Mouse (Mus musculus) adipocyte (in vitro differentiated cells): ENCODE measurements around the gene Kif14.
"Not testable (repeated sequence)": the region's sequence is repeated elsewhere in the genome, so short reads cannot be mapped to it uniquely, and the experiment has no call there.

Experiments
- DNase-seq: peaks from one replicate; pipeline ENCODE4 v3.0.0-alpha.2; 2016; ENCODE audit warnings: low spot score

Gene Kif14

DNA sequence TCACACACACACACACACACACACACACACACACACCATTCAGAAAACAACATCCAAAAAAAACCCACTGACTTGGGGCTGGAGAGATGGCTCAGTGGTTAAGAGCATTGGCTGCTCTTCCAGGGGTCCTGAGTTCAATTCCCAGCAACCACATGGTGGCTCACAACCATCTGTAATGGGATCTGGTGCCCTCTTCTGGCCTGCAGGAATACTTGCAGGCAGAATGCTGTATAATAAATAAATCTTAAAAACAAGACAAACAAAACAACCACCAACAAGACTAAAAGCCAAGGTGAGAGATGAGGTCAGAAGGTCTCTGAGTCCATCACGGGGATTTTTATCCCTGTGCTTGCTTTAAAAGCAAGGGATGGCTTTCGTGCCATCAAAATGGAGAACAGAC lies 90.5 kb downstream of the Kif14 start:
- not testable (repeated sequence) for DNase-seq

DNA sequence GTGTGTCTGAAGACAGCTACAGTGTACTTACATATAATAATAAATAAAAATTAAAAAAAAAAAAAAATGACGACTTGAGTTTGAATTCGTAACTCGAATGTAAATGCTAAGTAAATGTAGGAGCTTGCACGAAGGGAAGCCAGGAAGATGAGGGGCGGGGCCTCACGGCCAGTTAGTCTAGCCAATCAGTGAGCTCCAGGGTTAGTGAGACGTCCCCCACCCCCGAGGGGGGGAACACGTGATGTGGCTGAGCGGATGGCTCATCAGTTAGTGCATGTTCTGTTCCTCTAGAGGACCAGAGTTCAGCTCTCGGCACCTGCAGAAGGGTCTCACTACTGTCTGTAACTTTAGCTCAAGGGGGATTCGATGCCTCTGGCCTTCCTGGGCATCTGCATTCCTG lies 91.3 kb downstream of the Kif14 start:
- no peak for DNase-seq

DNA sequence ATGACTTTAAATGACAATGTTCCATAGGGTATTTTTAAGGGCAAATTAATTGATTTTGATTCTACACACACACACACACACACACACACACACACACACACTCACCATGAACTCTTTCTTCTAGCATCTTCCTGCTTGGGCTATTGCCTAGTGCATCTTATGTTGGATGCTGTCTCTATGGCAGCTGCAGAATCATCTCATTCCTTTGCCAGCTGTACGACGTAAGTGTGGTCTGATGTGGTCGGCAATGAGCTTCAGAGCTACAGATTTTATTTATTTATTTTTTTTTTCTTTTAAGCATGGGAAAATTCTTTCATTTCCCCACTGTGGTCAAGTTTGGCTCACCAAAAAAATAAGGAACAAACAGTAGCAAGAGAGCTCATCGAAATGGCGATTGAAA lies 92.6 kb downstream of the Kif14 start:
- DNase-seq: no peak

DNA sequence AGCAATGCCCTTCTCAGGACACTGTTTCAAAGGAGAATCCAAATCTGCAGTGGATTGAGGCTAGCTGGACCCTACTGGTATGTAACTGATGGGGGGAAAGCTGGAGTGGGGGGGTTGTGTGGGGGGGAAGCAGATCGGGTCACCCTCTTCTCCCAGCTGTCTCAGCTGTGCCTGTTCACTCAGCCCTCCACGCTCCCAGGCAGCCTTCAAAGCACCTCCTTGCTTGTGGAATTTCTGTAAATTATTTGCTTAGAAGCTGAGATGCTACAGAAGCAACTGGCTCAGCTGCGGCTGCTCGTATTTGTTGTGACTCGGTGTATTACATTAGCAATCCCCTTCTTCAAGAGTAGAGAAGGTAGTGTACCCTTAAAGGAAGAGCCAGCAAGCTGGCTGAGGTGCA lies 93.1 kb downstream of the Kif14 start:
- DNase-seq: no peak

DNA sequence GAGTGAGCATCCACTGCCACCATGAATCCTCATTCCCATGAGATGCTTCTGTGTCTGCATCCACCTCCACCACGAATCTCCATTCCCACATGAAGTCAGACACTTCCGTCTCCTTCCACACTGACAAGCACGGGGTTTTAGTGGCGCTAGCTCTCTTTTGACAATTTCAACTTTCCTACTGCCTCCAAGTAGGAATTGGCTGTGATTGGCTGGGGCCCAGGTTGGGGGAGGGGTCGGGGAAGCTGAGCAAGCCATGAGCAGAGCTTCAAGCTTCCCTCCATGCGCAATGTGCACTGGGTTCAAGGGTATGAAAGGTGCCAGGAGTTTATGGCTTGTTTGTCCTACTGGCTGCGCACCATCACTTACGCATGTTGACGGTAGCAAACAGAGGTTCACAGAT lies 93.6 kb downstream of the Kif14 start:
- DNase-seq: no peak

DNA sequence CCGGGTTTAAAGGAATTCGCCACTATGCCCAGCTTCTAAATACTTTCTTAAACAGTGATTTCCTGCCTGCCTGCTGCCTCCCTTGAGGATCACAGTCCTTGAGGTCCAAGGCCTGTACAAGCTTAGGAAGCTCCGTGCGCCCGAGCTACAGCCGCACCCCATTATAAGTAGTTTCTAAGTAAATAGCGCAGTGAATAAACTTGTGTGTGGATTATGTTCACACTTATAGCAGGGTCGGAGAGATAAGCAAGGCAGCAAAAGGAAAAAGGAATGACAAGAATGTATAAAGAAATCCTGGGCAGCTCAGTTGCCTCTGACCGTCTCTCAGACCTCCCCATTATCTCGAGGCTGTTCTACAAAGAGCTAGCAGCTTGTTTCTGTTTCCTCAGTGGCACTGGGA lies 95.7 kb downstream of the Kif14 start:
- no peak for DNase-seq

DNA sequence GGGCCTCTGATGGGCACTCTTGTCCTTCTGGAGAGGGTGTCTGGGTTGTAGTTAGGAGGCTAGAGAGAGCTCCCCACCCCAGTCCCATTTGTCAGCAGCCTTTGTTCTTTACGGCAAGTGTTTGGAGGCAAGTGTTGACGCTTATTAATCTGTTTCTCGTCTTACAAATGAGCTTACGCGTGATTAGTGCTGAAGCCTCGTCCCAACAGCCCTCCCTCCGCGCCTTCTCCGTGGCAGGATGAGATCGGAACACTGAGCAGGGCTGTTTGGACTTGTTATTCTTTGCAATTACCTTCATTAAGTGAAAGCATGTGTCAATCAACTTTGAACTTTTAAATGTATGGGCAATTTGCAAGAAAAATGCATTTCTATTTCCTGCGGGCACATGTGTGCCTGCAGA lies 97.0 kb downstream of the Kif14 start:
- DNase-seq: no peak

DNA sequence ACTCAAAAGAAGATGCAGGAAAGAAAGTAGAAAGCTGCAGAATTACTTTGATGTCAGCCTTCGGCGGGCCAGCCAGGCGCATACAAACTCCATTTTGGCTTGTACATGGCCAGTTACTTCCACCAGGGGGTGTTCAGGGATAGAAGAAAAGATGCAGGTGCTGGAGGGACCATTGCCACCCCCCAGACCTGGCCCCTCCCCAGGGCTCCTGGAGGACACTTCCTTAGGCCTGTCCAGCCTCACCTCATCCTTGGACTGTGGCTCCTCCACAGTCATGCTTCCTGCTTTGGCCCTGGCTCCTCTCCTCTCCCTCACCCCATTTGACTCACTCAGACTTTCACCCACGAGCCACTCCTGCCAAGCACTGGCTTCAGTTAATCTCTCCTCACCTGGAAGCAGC lies 98.8 kb downstream of the Kif14 start:
- DNase-seq: no peak

DNA sequence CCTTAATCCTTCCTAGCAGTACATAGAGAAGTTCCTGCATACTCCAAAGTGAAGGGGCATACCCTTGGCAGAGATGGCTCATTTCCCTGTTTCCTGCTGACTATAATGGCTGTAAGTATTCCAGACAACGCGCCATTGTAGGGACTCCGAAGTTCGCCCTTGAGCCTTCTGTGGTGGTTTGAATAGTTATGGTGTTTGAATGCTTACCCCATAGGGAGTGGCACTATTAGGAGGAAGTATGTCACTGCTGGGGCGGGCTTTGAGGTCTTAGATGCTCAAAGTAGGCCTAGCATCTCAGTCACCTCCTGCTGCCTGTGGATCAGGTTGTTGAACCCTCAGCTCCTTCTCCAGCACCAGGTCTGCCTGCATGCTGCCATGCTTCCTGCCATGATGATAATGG lies 100.2 kb downstream of the Kif14 start:
- no peak for DNase-seq

DNA sequence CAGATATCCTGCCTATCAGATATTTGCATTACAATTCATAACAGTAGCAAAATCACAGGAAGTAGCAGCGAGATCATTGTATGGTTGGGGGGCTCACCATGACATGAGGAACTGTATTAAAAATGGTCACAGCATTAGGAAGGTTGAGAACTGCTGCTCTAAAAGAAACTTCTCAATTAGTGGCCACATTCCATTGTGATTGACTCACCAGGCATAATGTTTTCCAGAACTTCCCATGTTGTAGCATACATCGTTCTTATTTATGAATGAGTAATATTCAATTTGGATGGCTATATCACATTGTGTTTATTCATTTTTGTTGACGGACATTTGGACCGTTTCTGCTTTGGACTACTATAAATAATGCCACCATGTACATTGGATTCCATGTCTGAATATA lies 101.5 kb downstream of the Kif14 start:
- DNase-seq: no peak

DNA sequence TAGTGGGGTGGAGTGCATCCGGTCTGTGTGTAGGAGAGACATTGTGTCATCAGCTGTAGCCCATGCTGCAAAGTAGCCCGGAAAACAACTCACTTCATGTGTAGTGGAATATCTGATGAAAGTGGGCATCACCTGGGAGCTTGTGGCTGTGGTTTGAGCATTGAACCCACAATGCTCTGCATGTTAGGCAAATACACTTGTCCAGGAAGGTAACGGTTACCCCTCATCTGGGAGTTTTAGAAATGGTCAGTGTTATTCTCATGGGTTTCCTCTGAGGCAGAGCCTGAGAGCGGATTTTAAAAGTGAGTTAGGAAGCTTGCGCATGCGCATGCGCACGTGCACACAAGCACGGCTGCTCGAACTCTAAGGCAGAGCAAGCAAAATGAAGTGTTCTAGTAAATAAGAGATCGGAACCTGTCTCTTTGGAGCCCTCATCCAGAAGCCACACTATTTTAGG lies 102.6 kb downstream of the Kif14 start:
- no peak for DNase-seq

DNA sequence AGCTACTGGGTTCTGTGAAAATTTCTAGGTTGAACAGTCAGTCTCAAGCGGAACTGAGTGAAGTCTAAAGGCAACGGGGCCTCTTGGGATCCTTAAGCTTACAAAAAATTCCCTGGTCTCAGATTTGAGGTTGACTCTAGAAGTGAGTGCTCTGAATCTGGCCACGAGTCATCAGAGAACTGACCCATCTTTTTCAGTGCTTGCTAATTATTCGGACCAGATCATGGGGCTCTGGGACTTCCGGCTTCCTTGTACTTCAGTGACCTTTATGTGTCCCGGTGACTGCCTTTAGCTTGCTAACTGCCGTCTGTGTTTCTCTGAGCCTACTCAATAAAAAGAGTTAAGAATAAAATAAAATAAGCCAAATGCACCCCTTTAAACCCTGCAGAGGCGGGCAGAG lies 103.1 kb downstream of the Kif14 start:
- DNase-seq: no peak

DNA sequence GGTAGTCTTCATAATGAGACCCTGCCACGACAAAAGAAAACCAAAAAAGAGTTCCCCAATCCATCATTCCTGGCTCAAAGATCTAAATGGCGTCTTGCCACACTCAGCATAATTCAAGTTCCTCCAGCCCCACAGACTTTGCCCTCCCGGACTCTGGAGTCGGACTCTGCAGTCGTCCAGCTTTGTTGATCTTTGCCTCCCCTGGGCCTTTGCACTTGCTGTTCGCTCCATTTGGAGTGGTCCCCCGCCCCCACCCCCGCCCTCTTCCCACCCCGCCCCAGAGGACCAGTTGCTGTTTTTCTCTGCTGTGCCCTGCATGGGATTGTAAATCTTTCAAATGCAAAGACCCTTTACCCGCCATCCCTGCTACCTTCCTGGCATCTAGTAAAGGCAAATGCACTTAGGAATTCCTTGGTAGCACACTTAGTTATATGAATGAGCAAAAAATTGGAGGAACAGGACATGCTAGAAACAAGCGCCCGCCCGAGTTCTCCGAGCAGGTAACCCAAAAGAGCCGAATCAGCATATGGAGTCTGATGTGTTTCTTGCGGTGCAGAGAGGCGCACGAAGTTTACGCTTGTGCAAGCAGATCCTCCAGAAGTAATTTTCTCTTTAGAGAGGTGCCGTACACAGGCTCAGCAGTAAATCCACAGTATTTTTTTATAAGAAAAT lies 103.6 kb downstream of the Kif14 start:
- no peak for DNase-seq

DNA sequence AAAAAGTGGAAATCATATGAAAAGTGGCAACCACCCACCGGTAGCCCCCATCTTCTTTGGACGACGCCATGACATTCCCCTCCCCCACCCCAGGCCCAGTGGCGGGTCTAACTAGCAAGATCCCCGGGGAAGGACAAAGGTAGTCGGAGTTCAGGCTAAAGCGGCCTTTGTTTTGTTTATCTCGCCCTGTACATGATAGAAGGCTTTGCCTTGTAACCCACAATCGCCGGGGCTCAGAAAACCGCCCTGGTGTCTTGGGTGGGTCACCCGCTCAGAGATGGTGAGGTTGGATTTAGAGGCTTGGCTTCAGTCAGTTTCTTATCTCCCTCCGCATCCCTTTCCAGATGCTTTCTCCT lies 104.1 kb downstream of the Kif14 start:
- DNase-seq: no peak

DNA sequence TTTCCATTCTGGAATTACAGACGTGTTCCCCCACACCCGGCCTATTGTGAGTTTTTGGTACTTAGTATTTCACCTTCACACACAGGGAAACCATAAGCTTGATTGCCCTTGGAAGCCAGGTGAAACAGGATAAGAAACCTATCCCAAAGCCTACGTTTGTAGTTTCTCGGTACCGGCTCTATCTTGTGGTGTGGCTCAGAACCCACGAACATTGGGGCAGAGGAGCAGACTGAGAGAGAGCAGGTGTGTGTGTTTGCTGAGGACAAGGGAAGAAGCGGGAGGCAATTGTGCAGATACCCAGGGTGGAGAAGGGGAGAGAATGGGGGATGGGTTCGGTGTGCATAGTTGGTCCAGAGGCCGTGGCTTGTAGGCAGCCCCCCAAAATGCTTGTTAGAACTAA lies 104.8 kb downstream of the Kif14 start:
- no peak for DNase-seq

DNA sequence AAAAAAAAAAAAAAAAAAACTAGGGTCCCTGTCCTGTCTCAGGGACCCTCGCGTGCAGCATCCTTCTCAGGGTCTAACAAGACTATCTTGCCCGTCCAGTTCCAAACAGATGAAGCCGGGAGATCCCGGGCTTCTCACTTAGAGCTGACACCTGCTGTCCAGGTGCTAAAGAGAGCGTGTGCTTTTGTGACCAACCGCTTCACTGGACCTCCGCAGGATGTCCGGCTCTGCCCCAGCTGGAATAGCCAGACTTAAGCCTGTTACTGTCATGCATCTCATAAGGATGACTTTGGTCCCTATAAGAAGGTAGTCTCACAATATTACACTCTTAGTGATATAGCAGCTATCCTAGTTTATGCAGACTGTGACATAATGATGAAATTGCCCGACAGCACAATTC lies 105.4 kb downstream of the Kif14 start:
- no peak for DNase-seq

DNA sequence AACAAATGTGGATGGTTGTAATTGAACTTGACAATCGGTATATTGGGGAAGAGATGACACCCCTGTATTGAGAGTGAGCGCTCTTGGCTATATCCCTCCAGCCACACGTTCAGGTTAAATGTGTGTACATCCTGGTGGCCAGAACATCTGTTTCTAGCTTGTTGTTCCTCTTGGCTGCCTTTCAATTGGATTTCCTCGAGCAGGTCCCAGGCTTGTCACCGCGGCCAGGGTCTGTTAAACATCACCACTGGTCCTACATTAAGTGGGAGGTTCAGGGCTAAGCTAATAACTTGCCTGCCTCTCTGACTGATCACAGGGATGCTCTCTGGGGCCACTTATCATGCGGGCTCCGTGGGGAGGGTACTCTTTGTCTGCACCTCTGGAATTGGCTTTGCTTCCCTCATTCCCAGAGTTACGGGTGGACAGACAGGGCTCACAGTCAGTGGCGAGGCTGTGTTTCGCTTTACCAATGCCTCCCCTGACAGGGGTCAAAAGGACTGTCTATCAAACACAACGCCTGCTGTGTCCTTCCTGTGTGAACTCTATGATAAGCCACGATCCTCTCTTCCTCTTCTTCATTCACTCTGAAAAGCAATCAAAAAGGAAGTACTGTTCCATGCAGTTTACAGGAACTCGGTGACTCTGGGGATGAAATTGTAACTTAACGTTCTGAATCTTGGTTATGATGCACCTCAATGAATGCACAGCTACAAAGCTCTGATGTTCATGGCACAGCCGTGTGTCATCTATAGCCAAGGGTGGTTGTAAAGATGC lies 111.9 kb downstream of the Kif14 start:
- DNase-seq: no peak

DNA sequence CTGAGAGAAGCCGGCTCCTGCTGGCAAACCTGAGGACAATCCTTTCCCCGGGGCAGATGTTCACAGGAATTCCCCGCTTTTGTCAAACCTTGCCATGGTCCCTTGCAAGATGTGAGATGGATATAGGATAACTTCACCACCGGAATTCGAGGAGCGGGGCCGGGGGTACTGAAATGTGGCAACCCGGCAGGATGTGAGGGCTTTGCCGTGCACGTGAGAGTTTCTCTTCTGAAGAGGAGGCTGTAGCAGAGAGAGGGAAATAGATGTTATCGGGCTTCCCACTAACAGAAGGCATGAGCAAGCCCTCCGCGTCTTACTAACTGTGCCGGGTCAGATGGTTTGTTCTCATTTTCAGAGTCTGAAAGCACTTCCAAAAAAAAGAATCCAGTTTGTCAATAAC lies 113.2 kb downstream of the Kif14 start:
- DNase-seq: no peak

DNA sequence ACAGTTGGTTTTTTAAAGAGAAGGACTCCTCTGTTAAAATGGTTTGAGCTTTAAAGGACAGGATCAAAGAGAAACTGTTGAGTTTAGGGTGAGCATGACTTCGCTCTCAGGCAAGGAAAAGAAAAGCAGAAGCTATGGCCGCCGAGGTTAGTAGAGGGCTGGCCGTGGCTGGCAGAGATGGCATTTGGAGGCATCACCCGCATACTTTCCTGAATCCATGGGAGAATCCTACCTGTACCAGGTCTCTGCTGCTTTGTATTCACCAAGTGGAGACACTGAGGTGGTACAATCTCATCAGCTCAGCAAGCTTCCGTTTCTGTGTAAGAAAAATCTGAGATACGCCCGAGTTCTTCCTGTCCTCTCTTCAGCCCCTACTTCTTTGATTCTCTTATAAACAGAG lies 114.1 kb downstream of the Kif14 start:
- DNase-seq: no peak
